ENCODE assay signal across 17 mouse cellular contexts in genomic region chr17:72796506-72796905, GRCm38 (mm10). TPM values are rescaled to one million over a fixed set of nuclear protein-coding genes. Genes with fewer than 3 reads are reported as not detected.
DNase-seq lines count a peak whose midpoint lies in the region; ATAC-seq and TF ChIP-seq lines count a peak whose summit lies in the region.
"Had no signal": no experiment of that assay in that cellular context is flagged by ENCODE, and none has a peak within 500 bp of the region (broad histone marks: within the 10 kb centered on the region; RNA-seq: fewer than 3 reads in every experiment).

No protein-coding gene starts in this region.

- H3K4me3 ChIP-seq in gastrocnemius, adult 2 months = no peak overlapping the region
- no peak overlapping the region for H3K4me3 ChIP-seq in liver, embryonic 14.5 days (ENCODE audit: insufficient read depth in 1 of 2, low read depth in 2 of 2, low read length in 2 of 2)
- no peak overlapping the region for H3K4me3 ChIP-seq in liver, embryonic 11.5 days (ENCODE audit: low read depth, low read length)
- no peak overlapping the region for H3K4me3 ChIP-seq in bone marrow macrophage, adult 2 months (ENCODE audit: insufficient read depth, low read length)
- no peak overlapping the region for H3K4me3 ChIP-seq in embryonic facial prominence, embryonic 10.5 days
- H3K4me3 ChIP-seq: erythroblast, embryonic 14.5 days; hindbrain, embryonic 10.5 days; myocyte; stomach, embryonic 15.5 days had no signal

- no peaks in the 10 kb centered on the region for H3K27me3 ChIP-seq in liver, embryonic 14.5 days (ENCODE audit: control insufficient read depth, insufficient read depth, low read length)
- no peaks in the 10 kb centered on the region for H3K27me3 ChIP-seq in liver, embryonic 11.5 days (replicated peaks; ENCODE audit: control insufficient read depth, insufficient read depth, low read length)
- no peaks in the 10 kb centered on the region for H3K27me3 ChIP-seq in embryonic facial prominence, embryonic 10.5 days (replicated peaks; ENCODE audit: low read depth, poor library complexity, severe bottlenecking)
- H3K27me3 ChIP-seq: stomach, embryonic 15.5 days had no signal

- no peak overlapping the region for H3K4me2 ChIP-seq in liver, embryonic 14.5 days (ENCODE audit: low read depth)
- no peak overlapping the region for H3K4me2 ChIP-seq in liver, embryonic 11.5 days
- H3K4me2 ChIP-seq: lung, embryonic 14.5 days; stomach, embryonic 15.5 days had no signal

- H3K4me1 ChIP-seq in liver, embryonic 14.5 days (replicated peaks; ENCODE audit: control insufficient read depth in 2 of 2, insufficient read depth in 2 of 2, low read length in 1 of 2) = peaks cover 0 to 4% of the 10 kb centered on the region in 2 experiments; a peak in 1 of 4 replicates
- H3K4me1 ChIP-seq in liver, embryonic 11.5 days (replicated peaks; ENCODE audit: control insufficient read depth, insufficient read depth, low read length) = no peaks in the 10 kb centered on the region
- H3K4me1 ChIP-seq in bone marrow macrophage, adult 2 months (ENCODE audit: control insufficient read depth, insufficient read depth, low read length) = peaks cover 22% of the 10 kb centered on the region
- no peaks in the 10 kb centered on the region for H3K4me1 ChIP-seq in embryonic facial prominence, embryonic 10.5 days
- H3K4me1 ChIP-seq: hindbrain, embryonic 10.5 days; stomach, embryonic 15.5 days had no signal

- TF ChIP-seq EP300 in liver, embryonic 14.5 days (IDR thresholded peaks at IDR 0.05; ENCODE audit: low read depth) = no peak

- DNase-seq in gastrocnemius, adult 2 months = no peak
- no peak for DNase-seq in gastrocnemius, postnatal 36 days
- DNase-seq in liver, embryonic 14.5 days (ENCODE audit: low read depth in 3 of 3, low spot score in 3 of 3) = no peak
- DNase-seq in liver, embryonic 11.5 days (ENCODE audit: low spot score) = no peak
- DNase-seq in A20 (ENCODE audit: low read depth, low spot score) = peak; percentile 40
- no peak for DNase-seq in embryonic facial prominence, embryonic 10.5 days (ENCODE audit: low spot score)
- DNase-seq in lung, adult 18-20 months = no peak
- DNase-seq: adrenal gland, postnatal 36 days; cerebellum, adult 11 months; kidney, adult 18-20 months; lung, embryonic 14.5 days; right cerebral cortex, postnatal 4 days had no signal

- intact Hi-C loops in gastrocnemius, adult 2 months (cut with DNase I) = no loop called here
- intact Hi-C loops in gastrocnemius, postnatal 36 days (cut with DNase I) = no loop called here

- WGBS in liver, embryonic 14.5 days (ENCODE audit: insufficient replicate concordance) = 63% methylated on average over 3 of the region's 3 CpGs
- WGBS in liver, embryonic 11.5 days = 80% methylated on average over 3 of the region's 3 CpGs
- WGBS in embryonic facial prominence, embryonic 10.5 days = 82% methylated on average over 3 of the region's 3 CpGs

- no peak for TF ChIP-seq POLR2A in bone marrow macrophage, adult 2 months (IDR thresholded peaks at IDR 0.05; ENCODE audit: borderline replicate concordance, low read depth, low read length)

- no peak for ATAC-seq in liver, embryonic 14.5 days (ENCODE audit: insufficient read depth)
- no peak for ATAC-seq in liver, embryonic 11.5 days (replicated peaks; ENCODE audit: low FRiP score)

- H3K27ac ChIP-seq in gastrocnemius, adult 2 months = no peak overlapping the region
- no peak overlapping the region for H3K27ac ChIP-seq in liver, embryonic 14.5 days
- no peak overlapping the region for H3K27ac ChIP-seq in liver, embryonic 11.5 days (ENCODE audit: low read depth, low read length)
- H3K27ac ChIP-seq in bone marrow macrophage, adult 2 months (ENCODE audit: insufficient read depth, low read depth, low read length) = no peak overlapping the region
- H3K27ac ChIP-seq in embryonic facial prominence, embryonic 10.5 days (replicated peaks) = no peak overlapping the region
- H3K27ac ChIP-seq: hindbrain, embryonic 10.5 days; stomach, embryonic 15.5 days had no signal

- no peaks in the 10 kb centered on the region for H3K36me3 ChIP-seq in liver, embryonic 14.5 days (replicated peaks; ENCODE audit: control insufficient read depth, insufficient read depth, low read depth)
- no peaks in the 10 kb centered on the region for H3K36me3 ChIP-seq in liver, embryonic 11.5 days (ENCODE audit: control insufficient read depth, insufficient read depth, low read length)
- no peaks in the 10 kb centered on the region for H3K36me3 ChIP-seq in embryonic facial prominence, embryonic 10.5 days (replicated peaks)
- H3K36me3 ChIP-seq: hindbrain, embryonic 10.5 days; stomach, embryonic 15.5 days had no signal

- TF ChIP-seq CTCF in gastrocnemius, adult 2 months (IDR thresholded peaks at IDR 0.05) = peak; percentile 14; the same call in 1 of the 2 replicates
- peak; percentile 46 for TF ChIP-seq CTCF in liver, embryonic 14.5 days (IDR thresholded peaks at IDR 0.05; ENCODE audit: low read depth)
- peak; percentile 36; the same call in 1 of the 2 replicates for TF ChIP-seq CTCF in bone marrow macrophage, adult 2 months (IDR thresholded peaks at IDR 0.05; ENCODE audit: low read depth, low read length)

- no peaks in the 10 kb centered on the region for H3K9me3 ChIP-seq in liver, embryonic 14.5 days (ENCODE audit: control insufficient read depth, low read length)
- no peaks in the 10 kb centered on the region for H3K9me3 ChIP-seq in liver, embryonic 11.5 days (ENCODE audit: control insufficient read depth, low read length)
- no peaks in the 10 kb centered on the region for H3K9me3 ChIP-seq in embryonic facial prominence, embryonic 10.5 days
- H3K9me3 ChIP-seq: hindbrain, embryonic 10.5 days; stomach, embryonic 15.5 days had no signal

- no peak overlapping the region for H3K9ac ChIP-seq in liver, embryonic 14.5 days (replicated peaks)
- no peak overlapping the region for H3K9ac ChIP-seq in liver, embryonic 11.5 days (ENCODE audit: low read depth, low read length)
- H3K9ac ChIP-seq: lung, embryonic 14.5 days; stomach, embryonic 15.5 days had no signal

RNA-seq across cellular contexts. Expression of gene Ypel5, which starts 39.7 kb away (rescaled TPM):
- 10 to 100 TPM; 25.0 to 28.9 TPM for total RNA-seq in gastrocnemius, adult 2 months (2021)
- 10 to 100 TPM; 29.2 to 31.6 TPM for total RNA-seq in gastrocnemius, postnatal 36 days (2021)
- 25.8 and 30.4 TPM in 2 replicates for polyA plus RNA-seq in liver, embryonic 14.5 days (2012; rRNA removed)
- 84.1 and 87.9 TPM in 2 replicates for polyA plus RNA-seq in liver, embryonic 14.5 days (2014; fragmentation: Nextera tagmentation; extraction: Ambion mirVana)
- polyA plus RNA-seq in liver, embryonic 11.5 days (2014; fragmentation: Nextera tagmentation; extraction: Ambion mirVana) = 29.1 and 30.3 TPM in 2 replicates
- 85.2 and 88.3 TPM in 2 replicates for polyA plus RNA-seq in bone marrow macrophage, adult 2 months (2012; ENCODE audit: insufficient read depth, insufficient read length, missing spikeins)
- polyA plus RNA-seq in embryonic facial prominence, embryonic 10.5 days (2016; fragmentation: Nextera tagmentation; extraction: Ambion mirVana) = 25.2 and 28.0 TPM in 2 replicates
